Mouse (Mus musculus): ENCODE data around the gene Tdg. TPM values are rescaled to one million over a fixed set of nuclear protein-coding genes. Genes with fewer than 3 reads are reported as not detected.

Gene Tdg
- polyA plus RNA-seq, 1 experiment from 2014 or later, result 231 TPM

GRCm38 (mm10) chr10:82651221-82651620, 21.6 kb downstream of the Tdg start:
- DNase-seq (ENCODE audit: low spot score), result no peak
- Histone ChIP-seq H3K4me2 (ENCODE audit: low read length) (no peak overlapping the region), H3K4me3 (ENCODE audit: low read depth, low read length) (no peak overlapping the region), H3K27me3 (replicated peaks; ENCODE audit: control insufficient read depth, insufficient read depth, low read length) (no peaks in the 10 kb centered on the region), H3K27ac (ENCODE audit: low read depth, low read length) (no peak overlapping the region), H3K9ac (ENCODE audit: low read length) (no peak overlapping the region), H3K36me3 (ENCODE audit: control insufficient read depth, insufficient read depth, low read length) (peaks cover 42% of the 10 kb centered on the region), H3K4me1 (ENCODE audit: control insufficient read depth, insufficient read depth, low read length) (no peaks in the 10 kb centered on the region), H3K9me3 (replicated peaks; ENCODE audit: control insufficient read depth, low read length) (no peaks in the 10 kb centered on the region)
- WGBS, result 91% methylated on average over 5 of the region's 5 CpGs
- no peak for ATAC-seq

- H3K9ac ChIP-seq (ENCODE audit: low read length), result no peak overlapping the region
- H3K4me2 ChIP-seq (ENCODE audit: low read length), result no peak overlapping the region
- DNase-seq (ENCODE audit: low spot score) (no peak), ATAC-seq (no peak)
- WGBS, result 76% methylated on average over 5 of the region's 5 CpGs
- H3K27ac ChIP-seq (ENCODE audit: low read depth, low read length), result no peak overlapping the region
- no peak overlapping the region for H3K4me3 ChIP-seq (ENCODE audit: low read depth, low read length)
- peaks cover 29% of the 10 kb centered on the region for H3K36me3 ChIP-seq (ENCODE audit: control insufficient read depth, insufficient read depth, low read length)
- no peaks in the 10 kb centered on the region for H3K9me3 ChIP-seq (replicated peaks; ENCODE audit: control insufficient read depth, low read length)
- H3K27me3 ChIP-seq (replicated peaks; ENCODE audit: control insufficient read depth, insufficient read depth, low read length), result no peaks in the 10 kb centered on the region
- no peaks in the 10 kb centered on the region for H3K4me1 ChIP-seq (ENCODE audit: control insufficient read depth, insufficient read depth, low read length)
Observed at GRCm38 (mm10) chr10:82652625-82653024, 23.0 kb downstream of the Tdg start.

DNA sequence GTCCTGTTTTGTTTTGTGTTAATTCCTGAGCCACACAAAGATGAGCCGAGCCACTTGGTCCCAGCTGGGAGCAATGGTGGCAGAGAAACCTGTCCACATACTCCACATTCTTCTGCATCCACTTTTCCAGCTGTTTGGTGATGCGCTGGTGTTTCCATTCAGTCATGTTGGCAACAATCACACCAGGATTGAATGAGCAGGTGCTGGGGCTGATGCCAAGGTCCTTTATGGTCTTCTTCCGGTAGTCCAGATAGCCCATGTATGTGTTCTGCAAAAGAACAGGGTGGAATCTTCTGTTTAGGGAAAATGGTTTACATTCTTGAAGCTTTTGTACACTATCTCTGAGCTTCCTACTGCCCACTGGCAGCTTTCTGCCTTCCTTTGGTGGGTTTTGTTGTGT, 25.0 kb downstream of the Tdg start:
- H3K27me3 ChIP-seq (replicated peaks; ENCODE audit: control insufficient read depth, insufficient read depth, low read length), result no peaks in the 10 kb centered on the region

DNA sequence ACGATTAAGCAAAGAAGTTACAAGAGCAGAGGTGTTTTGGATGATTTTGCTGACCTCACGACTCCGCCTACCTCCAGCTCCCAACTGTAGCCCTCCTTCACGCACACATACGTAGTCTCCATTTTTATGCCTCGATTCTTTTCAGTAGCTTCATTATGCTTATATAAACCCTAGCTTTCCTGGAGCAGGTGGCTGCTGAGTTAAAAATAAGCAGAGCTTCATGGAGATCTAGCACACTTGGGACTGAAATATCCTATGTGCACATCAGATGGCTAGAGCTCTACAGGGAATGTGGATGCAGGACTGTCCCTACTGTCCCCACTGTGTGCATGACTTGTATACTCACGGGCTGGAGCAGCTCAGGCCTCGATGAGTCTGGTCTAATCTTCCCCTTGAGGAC, 32.2 kb downstream of the Tdg start:
- Histone ChIP-seq H3K4me3 (ENCODE audit: low read depth, low read length) (no peak overlapping the region), H3K9ac (ENCODE audit: low read length) (no peak overlapping the region), H3K27ac (ENCODE audit: low read depth, low read length) (peak overlapping the region; percentile 82), H3K4me2 (ENCODE audit: low read length) (no peak overlapping the region), H3K4me1 (ENCODE audit: control insufficient read depth, insufficient read depth, low read length) (no peaks in the 10 kb centered on the region), H3K9me3 (replicated peaks; ENCODE audit: control insufficient read depth, low read length) (no peaks in the 10 kb centered on the region), H3K36me3 (ENCODE audit: control insufficient read depth, insufficient read depth, low read length) (no peaks in the 10 kb centered on the region), H3K27me3 (replicated peaks; ENCODE audit: control insufficient read depth, insufficient read depth, low read length) (no peaks in the 10 kb centered on the region)
- no peak for DNase-seq (ENCODE audit: low spot score)
- ATAC-seq, result no peak
- 78% methylated on average over 8 of the region's 8 CpGs for WGBS

More for the DNA sequence above, 25.0 kb downstream of the Tdg start:
- no peak for ATAC-seq
- Histone ChIP-seq H3K4me1 (ENCODE audit: control insufficient read depth, insufficient read depth, low read length) (no peaks in the 10 kb centered on the region), H3K27ac (ENCODE audit: low read depth, low read length) (no peak overlapping the region), H3K4me2 (ENCODE audit: low read length) (no peak overlapping the region), H3K9me3 (replicated peaks; ENCODE audit: control insufficient read depth, low read length) (no peaks in the 10 kb centered on the region), H3K4me3 (ENCODE audit: low read depth, low read length) (no peak overlapping the region), H3K36me3 (ENCODE audit: control insufficient read depth, insufficient read depth, low read length) (peaks cover 20% of the 10 kb centered on the region), H3K9ac (ENCODE audit: low read length) (no peak overlapping the region)
- no peak for DNase-seq (ENCODE audit: low spot score)
- 90% methylated on average over 3 of the region's 3 CpGs for whole genome bisulfite sequencing

GRCm38 (mm10) chr10:82662267-82662990, 32.8 kb downstream of the Tdg start:
- no peaks in the 10 kb centered on the region for H3K4me1 ChIP-seq (ENCODE audit: control insufficient read depth, insufficient read depth, low read length)
- H3K4me2 ChIP-seq (ENCODE audit: low read length), result no peak overlapping the region
- WGBS, result 64% methylated on average over 14 of the region's 14 CpGs
- peak overlapping the region; percentile 82 for H3K27ac ChIP-seq (ENCODE audit: low read depth, low read length)
- H3K27me3 ChIP-seq (replicated peaks; ENCODE audit: control insufficient read depth, insufficient read depth, low read length), result no peaks in the 10 kb centered on the region
- H3K36me3 ChIP-seq (ENCODE audit: control insufficient read depth, insufficient read depth, low read length), result no peaks in the 10 kb centered on the region
- H3K4me3 ChIP-seq (ENCODE audit: low read depth, low read length), result no peak overlapping the region
- H3K9me3 ChIP-seq (replicated peaks; ENCODE audit: control insufficient read depth, low read length), result no peaks in the 10 kb centered on the region
- ATAC-seq, result peak; percentile 91
- DNase-seq (ENCODE audit: low spot score), result peak; percentile 88
- H3K9ac ChIP-seq (ENCODE audit: low read length), result no peak overlapping the region

GRCm38 (mm10) chr10:82663289-82663688, 33.7 kb downstream of the Tdg start:
- Histone ChIP-seq H3K4me3 (ENCODE audit: low read depth, low read length) (no peak overlapping the region), H3K27ac (ENCODE audit: low read depth, low read length) (0 out of 2 replicates have a peak overlapping the region, but pooled peaks have one; percentile 24), H3K9me3 (replicated peaks; ENCODE audit: control insufficient read depth, low read length) (no peaks in the 10 kb centered on the region), H3K4me2 (ENCODE audit: low read length) (no peak overlapping the region), H3K36me3 (ENCODE audit: control insufficient read depth, insufficient read depth, low read length) (no peaks in the 10 kb centered on the region), H3K9ac (ENCODE audit: low read length) (no peak overlapping the region), H3K4me1 (ENCODE audit: control insufficient read depth, insufficient read depth, low read length) (no peaks in the 10 kb centered on the region), H3K27me3 (replicated peaks; ENCODE audit: control insufficient read depth, insufficient read depth, low read length) (no peaks in the 10 kb centered on the region)
- 78% methylated on average over 2 of the region's 2 CpGs for WGBS
- no peak for ATAC-seq
- no peak for DNase-seq (ENCODE audit: low spot score)

DNA sequence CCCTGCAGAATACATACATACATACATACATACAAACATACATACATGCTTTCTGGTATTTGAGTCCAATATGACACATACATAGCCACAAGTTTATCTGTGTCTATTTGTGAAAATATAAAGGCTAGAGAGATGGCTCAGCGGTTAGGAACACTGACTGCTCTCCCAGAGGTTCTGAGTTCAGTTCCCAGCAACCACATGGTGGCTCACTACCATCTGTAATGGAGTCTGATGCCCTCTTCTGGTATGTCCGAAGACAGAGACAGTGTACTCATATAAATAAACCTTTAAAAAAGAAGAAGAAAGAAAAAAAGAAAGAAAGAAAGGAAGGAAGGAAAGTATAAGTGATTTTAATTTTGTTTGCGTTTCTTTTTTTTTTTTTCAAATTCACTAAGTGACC, 36.3 kb downstream of the Tdg start:
- Histone ChIP-seq H3K27ac (ENCODE audit: low read depth, low read length) (no peak overlapping the region), H3K4me3 (ENCODE audit: low read depth, low read length) (no peak overlapping the region), H3K4me1 (ENCODE audit: control insufficient read depth, insufficient read depth, low read length) (no peaks in the 10 kb centered on the region), H3K4me2 (ENCODE audit: low read length) (0 out of 2 replicates have a peak overlapping the region, but pooled peaks have one; percentile 37), H3K9me3 (replicated peaks; ENCODE audit: control insufficient read depth, low read length) (no peaks in the 10 kb centered on the region), H3K27me3 (replicated peaks; ENCODE audit: control insufficient read depth, insufficient read depth, low read length) (no peaks in the 10 kb centered on the region), H3K9ac (ENCODE audit: low read length) (no peak overlapping the region), H3K36me3 (ENCODE audit: control insufficient read depth, insufficient read depth, low read length) (no peaks in the 10 kb centered on the region)
- DNase-seq (ENCODE audit: low spot score) (no peak), ATAC-seq (no peak)
- 58% methylated on average over 3 of the region's 3 CpGs for WGBS

DNA sequence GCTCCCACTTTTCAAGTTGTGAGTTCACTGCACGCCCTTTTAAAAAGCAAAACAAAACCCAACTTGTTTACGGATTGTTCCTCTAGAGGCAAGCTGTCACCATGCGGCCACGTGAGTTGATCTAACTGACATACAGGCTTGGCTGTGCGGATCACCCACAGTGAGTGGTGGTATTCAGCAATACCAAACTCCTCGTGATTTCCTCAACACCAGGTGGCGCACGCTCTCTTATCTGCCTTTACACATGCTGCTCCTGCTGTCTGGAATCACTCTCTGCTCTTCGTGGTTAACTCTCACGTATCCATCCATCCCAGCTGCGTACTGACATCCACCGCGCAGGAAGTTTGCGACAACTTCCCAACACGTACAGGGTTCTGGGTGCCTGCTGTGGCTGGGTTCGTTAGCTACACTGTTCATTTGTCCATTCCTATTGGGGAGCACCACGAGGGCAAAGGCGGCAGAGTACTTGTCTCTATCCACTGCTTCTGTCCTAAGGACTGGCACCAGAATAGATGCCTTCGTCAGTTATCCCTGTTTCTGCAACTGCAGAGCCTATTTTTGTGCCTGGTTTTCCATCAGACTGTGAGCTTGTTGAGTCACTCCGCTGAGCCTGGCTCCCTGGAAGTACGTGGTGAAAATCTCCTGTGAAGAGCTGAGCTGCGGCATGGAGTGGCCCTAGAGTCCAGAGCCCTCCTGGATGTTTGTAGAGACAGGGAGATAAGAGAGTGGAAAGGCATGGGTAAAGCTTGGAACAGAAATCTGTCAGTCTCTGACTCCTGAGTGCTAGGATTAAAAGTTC, 37.0 kb downstream of the Tdg start:
- H3K4me1 ChIP-seq (ENCODE audit: control insufficient read depth, insufficient read depth, low read length), result no peaks in the 10 kb centered on the region
- H3K4me2 ChIP-seq (ENCODE audit: low read length), result peak overlapping the region; percentile 37
- H3K9me3 ChIP-seq (replicated peaks; ENCODE audit: control insufficient read depth, low read length), result no peaks in the 10 kb centered on the region
- WGBS, result 20% methylated on average over 22 of the region's 22 CpGs
- H3K4me3 ChIP-seq (ENCODE audit: low read depth, low read length), result no peak overlapping the region
- H3K27ac ChIP-seq (ENCODE audit: low read depth, low read length), result no peak overlapping the region
- peak; percentile 95 for DNase-seq (ENCODE audit: low spot score)
- no peaks in the 10 kb centered on the region for H3K36me3 ChIP-seq (ENCODE audit: control insufficient read depth, insufficient read depth, low read length)
- ATAC-seq, result peak; percentile 85
- H3K27me3 ChIP-seq (replicated peaks; ENCODE audit: control insufficient read depth, insufficient read depth, low read length), result no peaks in the 10 kb centered on the region
- no peak overlapping the region for H3K9ac ChIP-seq (ENCODE audit: low read length)

DNA sequence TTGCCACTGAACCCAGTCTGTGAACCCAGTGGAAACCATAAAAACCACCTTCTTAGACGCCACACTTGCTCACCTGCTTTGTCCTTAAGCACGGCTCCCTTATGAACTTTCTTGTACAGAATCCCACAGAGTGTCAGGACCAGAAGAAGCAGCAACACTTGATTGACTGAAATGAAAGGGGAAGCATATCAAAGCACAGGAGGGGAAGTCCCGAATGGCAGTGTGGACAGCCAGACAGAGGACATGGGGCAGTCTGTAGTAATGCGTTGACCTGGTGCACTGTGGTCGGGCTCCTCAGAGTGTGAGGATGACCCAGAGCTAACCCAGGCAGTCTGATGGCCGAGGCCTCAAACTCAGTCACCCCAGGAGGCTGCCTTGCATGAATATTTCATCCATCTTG, 40.6 kb downstream of the Tdg start:
- 76% methylated on average over 6 of the region's 6 CpGs for WGBS
- no peak for DNase-seq (ENCODE audit: low spot score)
- Histone ChIP-seq H3K4me3 (ENCODE audit: low read depth, low read length) (no peak overlapping the region), H3K4me1 (ENCODE audit: control insufficient read depth, insufficient read depth, low read length) (no peaks in the 10 kb centered on the region), H3K27ac (ENCODE audit: low read depth, low read length) (no peak overlapping the region), H3K36me3 (ENCODE audit: control insufficient read depth, insufficient read depth, low read length) (no peaks in the 10 kb centered on the region), H3K9me3 (replicated peaks; ENCODE audit: control insufficient read depth, low read length) (no peaks in the 10 kb centered on the region), H3K27me3 (replicated peaks; ENCODE audit: control insufficient read depth, insufficient read depth, low read length) (no peaks in the 10 kb centered on the region), H3K4me2 (ENCODE audit: low read length) (no peak overlapping the region), H3K9ac (ENCODE audit: low read length) (no peak overlapping the region)
- ATAC-seq, result no peak
